Mouse (Mus musculus): ENCODE results near the gene Mtmr12. TPM values are rescaled to one million over a fixed set of nuclear protein-coding genes. Genes with fewer than 3 reads are reported as not detected.
"Not testable (repeated sequence)": the region's sequence is repeated elsewhere in the genome, so short reads cannot be mapped to it uniquely, and the experiment has no call there.

Gene Mtmr12
- 6.5 and 12.1 TPM in 2 replicates for polyA plus RNA-seq (2011; ENCODE audit: insufficient read depth, insufficient read length, low replicate concordance, missing spikeins)

DNA sequence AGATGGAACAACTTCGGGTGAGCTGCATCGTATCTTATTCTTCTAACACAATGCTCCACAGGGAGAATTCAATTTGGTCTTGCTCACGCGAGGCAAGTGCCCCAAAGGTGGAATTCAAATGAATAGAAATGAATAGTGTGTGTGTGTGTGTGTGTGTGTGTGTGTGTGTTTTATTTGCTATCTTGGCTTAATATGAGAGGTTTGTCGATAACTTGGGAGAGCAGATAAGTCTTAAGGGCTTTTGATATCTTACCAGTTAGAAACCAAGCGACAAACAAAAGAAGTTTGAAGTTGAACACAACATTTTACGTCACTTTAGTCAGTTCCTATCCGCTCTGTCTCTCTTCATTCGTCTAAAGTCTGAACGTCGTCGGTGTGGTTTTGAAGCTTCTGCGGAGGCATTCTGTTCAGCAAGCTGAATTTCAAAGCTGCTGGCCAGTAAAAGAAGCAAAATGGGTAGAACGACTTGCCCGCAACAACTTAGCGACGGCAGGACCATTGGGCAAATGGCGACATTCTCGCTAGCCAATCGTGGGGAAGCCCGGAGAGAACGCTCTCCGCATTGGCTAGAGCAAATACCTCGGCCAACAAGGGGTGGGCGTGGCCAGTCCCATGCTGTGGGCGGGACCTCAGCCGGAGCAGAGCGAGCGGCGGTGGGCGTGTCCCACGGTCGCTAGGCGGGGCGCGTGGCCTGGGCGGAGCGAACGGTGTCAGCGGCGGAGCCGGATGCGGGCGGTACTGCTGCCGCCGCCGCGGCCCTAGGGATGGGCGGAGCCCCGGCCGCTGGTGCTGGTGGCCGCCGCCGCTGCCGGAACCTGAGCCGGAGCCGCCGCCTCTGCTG is at the start of gene Mtmr12:
Gene Mtmr12, plus strand, starts transcription at position 710 of the 841 bp plus-strand sequence.
- Histone ChIP-seq H3K4me3 (replicated peaks; ENCODE audit: control insufficient read depth, low read depth, low read length) (peak within 1 kb of the TSS; percentile 70), H3K4me1 (ENCODE audit: control insufficient read depth, insufficient read depth, low read length) (peaks cover 3% of the 10 kb centered on the region; the same call in 1 of the 2 replicates), H3K27ac (ENCODE audit: control insufficient read depth, insufficient read depth, low read depth, low read length, poor library complexity) (peak within 1 kb of the TSS; percentile 98)
- WGBS: under 1% methylated on average over 58 of the region's 58 CpGs
- TF ChIP-seq CTCF (IDR thresholded peaks at IDR 0.05; ENCODE audit: control insufficient read depth, insufficient read depth, low read length) (no peak), POLR2A (IDR thresholded peaks at IDR 0.05; ENCODE audit: borderline replicate concordance, control insufficient read depth, low read depth, low read length) (peak; percentile 83)

DNA sequence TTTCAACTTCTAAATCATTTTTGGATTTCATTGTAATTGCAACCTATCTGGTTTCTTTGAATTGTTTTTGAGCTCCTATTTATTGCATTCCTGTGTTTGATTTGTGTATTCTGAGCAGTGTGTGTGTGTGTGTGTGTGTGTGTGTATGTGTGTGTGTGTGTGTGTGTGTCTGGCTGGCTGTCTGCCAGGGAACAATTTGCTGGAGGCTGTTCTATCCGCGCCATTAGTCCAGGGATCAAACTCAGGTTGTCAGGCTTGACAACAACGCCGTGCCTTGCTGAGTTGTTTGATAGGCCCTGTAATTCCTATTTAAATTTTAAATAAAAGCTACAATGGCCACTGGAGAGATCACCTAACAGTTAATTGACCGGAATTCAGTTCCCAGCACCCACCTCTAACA is 26.7 kb upstream of the Mtmr12 start:
- WGBS: 90% methylated on average over 5 of the region's 5 CpGs
- no peak overlapping the region for H3K4me3 ChIP-seq (replicated peaks; ENCODE audit: control insufficient read depth, low read depth, low read length)
- H3K27ac ChIP-seq (ENCODE audit: control insufficient read depth, insufficient read depth, low read depth, low read length, poor library complexity): no peak overlapping the region
- TF ChIP-seq CTCF (IDR thresholded peaks at IDR 0.05; ENCODE audit: control insufficient read depth, insufficient read depth, low read length) (no peak), POLR2A (IDR thresholded peaks at IDR 0.05; ENCODE audit: borderline replicate concordance, control insufficient read depth, low read depth, low read length) (no peak)
- H3K4me1 ChIP-seq (ENCODE audit: control insufficient read depth, insufficient read depth, low read length): no peaks in the 10 kb centered on the region

DNA sequence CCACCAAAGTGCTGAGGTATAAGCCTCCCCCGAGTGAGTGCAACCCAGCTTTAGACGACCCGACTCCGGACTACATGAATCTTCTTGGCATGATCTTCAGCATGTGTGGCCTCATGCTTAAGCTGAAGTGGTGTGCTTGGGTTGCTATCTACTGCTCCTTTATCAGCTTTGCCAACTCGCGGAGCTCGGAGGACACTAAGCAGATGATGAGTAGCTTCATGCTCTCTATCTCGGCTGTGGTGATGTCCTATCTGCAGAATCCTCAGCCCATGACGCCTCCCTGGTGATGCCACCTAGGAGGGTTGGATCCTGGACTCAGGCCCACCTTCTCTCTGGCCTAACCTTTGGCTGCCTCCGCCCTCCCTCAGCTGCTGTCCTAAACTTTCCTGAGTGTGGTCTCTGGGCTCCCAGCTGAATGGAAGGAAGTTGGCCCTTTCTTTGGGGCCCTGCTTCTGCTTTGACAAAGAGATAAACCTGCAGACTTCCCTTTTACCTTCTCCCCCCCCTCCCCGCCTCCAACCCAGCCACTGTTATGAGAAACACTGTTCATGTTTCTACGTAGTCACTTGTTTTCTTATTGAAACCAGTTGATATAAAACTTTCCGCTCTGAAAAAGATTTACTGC is 23.5 kb upstream of the Mtmr12 start:
- WGBS: 44% methylated on average over 13 of the region's 13 CpGs
- H3K4me3 ChIP-seq (replicated peaks; ENCODE audit: control insufficient read depth, low read depth, low read length); H3K27ac ChIP-seq (ENCODE audit: control insufficient read depth, insufficient read depth, low read depth, low read length, poor library complexity); H3K4me1 ChIP-seq (ENCODE audit: control insufficient read depth, insufficient read depth, low read length): not testable (repeated sequence)

DNA sequence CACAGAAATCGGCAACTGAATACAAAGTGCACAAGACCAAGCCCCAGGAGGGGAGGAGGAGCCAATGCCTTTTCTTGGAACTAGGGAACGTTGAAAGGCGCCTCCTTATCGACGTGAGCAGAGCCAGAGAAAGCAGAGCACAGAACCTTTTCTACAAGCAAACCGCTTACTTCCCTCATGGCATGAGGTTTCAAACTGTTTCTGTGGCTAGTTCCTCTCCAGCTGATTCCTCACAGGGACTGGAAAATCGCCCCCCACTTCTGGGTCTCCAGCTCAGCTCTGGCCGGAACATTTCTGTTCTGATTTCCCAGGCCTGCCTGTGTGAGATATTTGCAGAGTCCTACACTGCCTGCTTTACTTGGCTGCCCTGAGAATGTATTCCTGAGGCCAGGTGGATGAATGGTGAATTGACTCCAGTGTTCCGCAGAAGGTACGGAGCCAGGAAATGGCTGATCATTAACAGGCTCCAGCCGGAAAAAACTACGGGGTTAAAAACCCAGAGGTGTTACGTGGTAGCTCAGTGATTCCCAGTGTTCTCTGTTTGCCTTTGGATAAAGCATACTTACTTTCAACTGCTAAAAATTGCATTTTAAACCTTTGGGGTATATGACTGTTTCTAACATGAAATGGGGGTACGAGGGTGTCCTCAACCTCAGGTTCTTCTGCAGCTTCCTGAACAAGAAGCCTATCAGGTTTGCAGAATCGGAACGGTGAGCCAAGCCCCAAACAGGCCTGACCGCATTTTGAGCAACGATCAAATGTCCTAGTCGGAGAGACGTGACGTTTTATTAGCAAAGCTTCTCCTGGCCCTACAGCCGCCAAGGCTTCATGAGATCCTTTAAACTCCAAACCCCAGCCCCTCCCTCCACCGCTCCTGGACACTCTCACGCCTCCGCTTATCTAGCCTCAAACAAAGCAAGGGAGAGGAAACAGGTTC is 10.7 kb upstream of the Mtmr12 start:
- no peak overlapping the region for H3K27ac ChIP-seq (ENCODE audit: control insufficient read depth, insufficient read depth, low read depth, low read length, poor library complexity)
- TF ChIP-seq POLR2A (IDR thresholded peaks at IDR 0.05; ENCODE audit: borderline replicate concordance, control insufficient read depth, low read depth, low read length) (no peak), CTCF (IDR thresholded peaks at IDR 0.05; ENCODE audit: control insufficient read depth, insufficient read depth, low read length) (no peak)
- no peak overlapping the region for H3K4me3 ChIP-seq (replicated peaks; ENCODE audit: control insufficient read depth, low read depth, low read length)
- 5% methylated on average over 25 of the region's 25 CpGs for WGBS
- H3K4me1 ChIP-seq (ENCODE audit: control insufficient read depth, insufficient read depth, low read length): peaks cover 2% of the 10 kb centered on the region; the same call in 1 of the 2 replicates

DNA sequence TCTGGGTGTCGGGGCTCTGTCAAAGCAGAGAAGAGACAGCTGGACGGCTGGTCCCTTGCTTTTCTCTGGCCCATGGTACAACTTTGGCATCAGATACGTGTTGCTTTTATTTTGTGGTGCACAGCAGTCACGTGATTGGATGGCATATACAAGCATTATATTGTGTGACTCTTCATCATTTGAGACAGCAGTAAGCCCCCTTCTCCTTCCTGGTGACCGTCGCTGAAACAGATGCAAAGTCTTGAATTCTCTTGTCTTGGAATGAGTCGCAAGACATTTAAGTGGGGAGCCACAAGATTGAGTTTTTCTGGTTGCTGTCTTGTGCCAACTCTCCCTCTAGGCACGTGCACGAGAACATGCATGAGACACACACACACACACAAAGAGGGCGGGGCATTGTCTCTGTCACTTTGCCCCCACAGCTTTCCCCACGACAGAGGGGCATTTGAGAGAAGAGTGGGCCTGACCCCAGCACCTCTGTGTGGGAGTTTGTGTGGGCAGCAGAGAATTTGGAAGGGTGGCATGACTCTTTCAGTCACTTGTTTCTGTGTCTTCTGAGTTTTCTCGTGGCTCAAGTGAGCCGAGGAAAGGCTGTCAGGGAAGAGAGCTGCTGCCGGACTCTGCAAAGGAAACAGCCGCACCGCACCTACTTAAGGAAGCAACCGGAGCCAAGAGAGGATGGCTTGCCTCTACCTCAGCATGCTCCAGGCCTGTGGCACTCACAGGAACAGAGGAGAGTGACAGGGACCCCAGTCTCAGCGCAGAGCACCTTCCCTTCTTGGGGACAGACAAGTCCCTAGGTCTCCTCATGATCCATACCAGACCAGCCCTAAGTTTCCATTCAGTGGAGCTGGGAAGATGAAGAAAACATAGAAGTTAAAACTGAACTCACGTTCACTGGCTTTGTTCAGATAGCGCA is 9.8 kb upstream of the Mtmr12 start:
- Histone ChIP-seq H3K4me3 (replicated peaks; ENCODE audit: control insufficient read depth, low read depth, low read length) (no peak overlapping the region), H3K4me1 (ENCODE audit: control insufficient read depth, insufficient read depth, low read length) (peaks cover 2% of the 10 kb centered on the region; the same call in 1 of the 2 replicates), H3K27ac (ENCODE audit: control insufficient read depth, insufficient read depth, low read depth, low read length, poor library complexity) (no peak overlapping the region)
- TF ChIP-seq POLR2A (IDR thresholded peaks at IDR 0.05; ENCODE audit: borderline replicate concordance, control insufficient read depth, low read depth, low read length) (no peak), CTCF (IDR thresholded peaks at IDR 0.05; ENCODE audit: control insufficient read depth, insufficient read depth, low read length) (no peak)
- WGBS: 17% methylated on average over 20 of the region's 20 CpGs

DNA sequence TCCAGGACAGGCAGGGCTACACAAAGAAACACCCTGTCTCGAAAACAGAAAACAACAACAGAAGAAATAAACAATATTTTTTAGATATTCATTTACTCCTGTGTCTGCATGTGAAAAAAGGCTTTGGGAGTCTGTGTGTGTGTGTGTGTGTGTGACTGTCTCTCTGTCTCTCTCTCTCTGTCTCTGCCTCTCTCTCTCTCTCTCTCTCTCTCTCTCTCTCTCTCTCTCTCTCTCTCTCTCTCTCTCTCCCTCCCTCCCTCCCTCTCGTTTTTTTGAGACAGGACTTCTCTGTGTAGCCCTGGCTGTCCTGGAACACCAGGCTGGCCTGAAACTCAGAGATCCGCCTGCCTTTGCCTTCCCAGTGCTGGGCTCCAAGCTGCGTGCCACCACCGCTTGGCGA is 8.9 kb upstream of the Mtmr12 start:
- 79% methylated on average over 6 of the region's 6 CpGs for WGBS
- Histone ChIP-seq H3K27ac (ENCODE audit: control insufficient read depth, insufficient read depth, low read depth, low read length, poor library complexity) (no peak overlapping the region), H3K4me3 (replicated peaks; ENCODE audit: control insufficient read depth, low read depth, low read length) (no peak overlapping the region), H3K4me1 (ENCODE audit: control insufficient read depth, insufficient read depth, low read length) (peaks cover 2% of the 10 kb centered on the region; the same call in 1 of the 2 replicates)
- no peak for TF ChIP-seq POLR2A (IDR thresholded peaks at IDR 0.05; ENCODE audit: borderline replicate concordance, control insufficient read depth, low read depth, low read length)
- TF ChIP-seq CTCF (IDR thresholded peaks at IDR 0.05; ENCODE audit: control insufficient read depth, insufficient read depth, low read length): no peak

Measured in bone marrow, adult 2 months (tissue).